Comparison of ENCODE assay signal across 10 mouse cellular contexts in the genomic region with DNA sequence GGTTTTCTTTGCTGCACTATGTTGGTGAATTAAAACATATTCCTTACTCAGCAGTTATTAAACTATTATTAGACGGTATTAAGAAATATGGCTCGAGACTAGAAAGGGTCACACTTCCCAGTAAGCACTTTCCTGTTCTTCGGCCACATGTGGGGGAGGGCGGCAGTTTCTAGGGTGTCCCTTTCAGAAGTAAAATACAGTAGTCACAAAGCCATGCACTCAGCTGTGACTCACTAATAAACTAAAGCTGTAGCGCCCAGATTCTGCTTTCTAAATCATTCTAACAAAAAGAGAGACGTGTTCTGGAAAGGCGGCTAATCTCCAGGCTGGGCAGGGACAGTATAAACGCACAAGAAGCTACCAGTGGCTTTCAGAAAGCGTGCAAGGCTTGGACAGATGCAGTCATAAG. TPM values are rescaled to one million over a fixed set of nuclear protein-coding genes. Genes with fewer than 3 reads are reported as not detected.
A peak's percentile ranks its signal among the peaks of the same experiment; 100 is the strongest.
DNase-seq lines count a peak whose midpoint lies in the region; ATAC-seq and TF ChIP-seq lines count a peak whose summit lies in the region.
"Had no signal": no experiment of that assay in that cellular context is flagged by ENCODE, and none has a peak within 500 bp of the region (broad histone marks: within the 10 kb centered on the region; RNA-seq: fewer than 3 reads in every experiment).

No protein-coding gene starts in this region.

- no peaks in the 10 kb centered on the region for H3K36me3 ChIP-seq in heart, postnatal 0 days (replicated peaks; ENCODE audit: control insufficient read depth, insufficient read depth, low read length)
- no peaks in the 10 kb centered on the region for H3K36me3 ChIP-seq in liver, postnatal 0 days (replicated peaks; ENCODE audit: insufficient read depth, low read length)

- no peak for TF ChIP-seq CTCF in layer of hippocampus, adult 2 months (conservative IDR thresholded peaks at IDR 0.05)
- no peak for TF ChIP-seq CTCF in heart, postnatal 0 days (IDR thresholded peaks at IDR 0.05; ENCODE audit: low read depth)
- no peak for TF ChIP-seq CTCF in liver, postnatal 0 days (IDR thresholded peaks at IDR 0.05; ENCODE audit: low read depth)

- peak overlapping the region; percentile 26; the same call in 1 of the 2 replicates for H3K9ac ChIP-seq in heart, postnatal 0 days (replicated peaks; ENCODE audit: low read depth, low read length)
- peak overlapping the region; percentile 50; the same call in 1 of the 2 replicates for H3K9ac ChIP-seq in liver, postnatal 0 days (replicated peaks)

- H3K27me3 ChIP-seq in heart, postnatal 0 days (ENCODE audit: control insufficient read depth, insufficient read depth, low read length) = no peaks in the 10 kb centered on the region
- H3K27me3 ChIP-seq in liver, postnatal 0 days (ENCODE audit: insufficient read depth, low read length) = no peaks in the 10 kb centered on the region

- 40% methylated on average over 9 of the region's 9 CpGs for WGBS in heart, postnatal 0 days
- 32% methylated on average over 9 of the region's 9 CpGs for WGBS in liver, postnatal 0 days (ENCODE audit: insufficient replicate concordance)

- DNase-seq in adrenal gland, postnatal 36 days = peak; percentile 31 to 59
- DNase-seq in adrenal gland, postnatal 4 days (ENCODE audit: low spot score in 2 of 2) = no peak
- no peak for DNase-seq in layer of hippocampus, adult 2 months (ENCODE audit: low spot score in 2 of 2)
- DNase-seq in layer of hippocampus, adult 8-10 months (ENCODE audit: low spot score in 2 of 2) = no peak
- no peak for DNase-seq in heart, postnatal 0 days (ENCODE audit: low spot score)
- no peak for DNase-seq in liver, postnatal 0 days
- DNase-seq in T-cell, adult 2 months (ENCODE audit: low spot score) = no peak
- DNase-seq in ovary, postnatal 36 days (ENCODE audit: low spot score) = no peak
- DNase-seq: embryo, embryonic 11 days had no signal

- H3K4me1 ChIP-seq in heart, postnatal 0 days (ENCODE audit: control insufficient read depth, insufficient read depth) = peaks cover 19% of the 10 kb centered on the region
- H3K4me1 ChIP-seq in liver, postnatal 0 days (ENCODE audit: insufficient read depth) = peaks cover 42% of the 10 kb centered on the region

- no peaks in the 10 kb centered on the region for H3K9me3 ChIP-seq in heart, postnatal 0 days (replicated peaks; ENCODE audit: control insufficient read depth, low read length)
- no peaks in the 10 kb centered on the region for H3K9me3 ChIP-seq in liver, postnatal 0 days (ENCODE audit: low read length)

- no peak overlapping the region for H3K4me3 ChIP-seq in layer of hippocampus, adult 2 months
- no peak overlapping the region for H3K4me3 ChIP-seq in heart, postnatal 0 days (ENCODE audit: low read depth, low read length)
- H3K4me3 ChIP-seq in liver, postnatal 0 days (ENCODE audit: low read depth, low read length) = no peak overlapping the region

- TF ChIP-seq EP300 in heart, postnatal 0 days (IDR thresholded peaks at IDR 0.05; ENCODE audit: low read depth) = no peak
- TF ChIP-seq EP300 in liver, postnatal 0 days (IDR thresholded peaks at IDR 0.05; ENCODE audit: low read depth) = no peak

- peak overlapping the region; percentile 48; the same call in 1 of the 2 replicates for H3K27ac ChIP-seq in layer of hippocampus, adult 2 months
- peak overlapping the region; percentile 83 for H3K27ac ChIP-seq in heart, postnatal 0 days (ENCODE audit: low read depth)
- H3K27ac ChIP-seq in liver, postnatal 0 days (ENCODE audit: low read depth) = peak overlapping the region; percentile 85

- no peak for ATAC-seq in heart, postnatal 0 days (ENCODE audit: insufficient read depth, low read depth)
- no peak for ATAC-seq in liver, postnatal 0 days
- ATAC-seq: forebrain, embryonic 14.5 days had no signal

- peak overlapping the region; percentile 10; the same call in 1 of the 2 replicates for H3K4me2 ChIP-seq in heart, postnatal 0 days (ENCODE audit: low read depth, low read length)
- H3K4me2 ChIP-seq in liver, postnatal 0 days (ENCODE audit: low read depth, low read length) = peak overlapping the region; percentile 69

RNA-seq across cellular contexts. Expression of a gene that starts 23.3 kb away (rescaled TPM):
- total RNA-seq in adrenal gland, postnatal 36 days (2021) = 10 to 100 TPM; 67.0 to 83.7 TPM
- 10 to 100 TPM; 87.7 to 92.9 TPM for total RNA-seq in adrenal gland, postnatal 4 days (2021)
- 10 to 100 TPM; 42.2 to 45.9 TPM for total RNA-seq in layer of hippocampus, adult 2 months (2021)
- 10 to 100 TPM; 44.9 to 54.0 (median 48.4) TPM for total RNA-seq in layer of hippocampus, adult 8-10 months (2022)
- 32.6 and 42.6 TPM in 2 replicates for total RNA-seq in heart, postnatal 0 days (2014; rRNA removed; ENCODE audit: low replicate concordance)
- polyA plus RNA-seq in heart, postnatal 0 days (2015; fragmentation: Nextera tagmentation; extraction: Ambion mirVana) = 23.7 and 24.0 TPM in 2 replicates
- 16.3 and 16.6 TPM in 2 replicates for polyA plus RNA-seq in liver, postnatal 0 days (2015; fragmentation: Nextera tagmentation; extraction: Ambion mirVana)

RNA-seq across cellular contexts. Expression of a gene that starts 55.8 kb away (rescaled TPM):
- 100 to 1,000 TPM; 202 to 301 TPM for total RNA-seq in adrenal gland, postnatal 36 days (2021)
- total RNA-seq in adrenal gland, postnatal 4 days (2021) = 100 to 1,000 TPM; 115 to 126 TPM
- 1 to 10 TPM; 8.6 to 9.0 TPM for total RNA-seq in layer of hippocampus, adult 2 months (2021)
- total RNA-seq in layer of hippocampus, adult 8-10 months (2022) = 10 to 100 TPM in 3 of 4 experiments, 1 to 10 TPM in 1; 9.6 to 18.3 (median 14.3) TPM
- 44.4 and 63.3 TPM in 2 replicates for total RNA-seq in heart, postnatal 0 days (2014; rRNA removed; ENCODE audit: low replicate concordance)
- polyA plus RNA-seq in heart, postnatal 0 days (2015; fragmentation: Nextera tagmentation; extraction: Ambion mirVana) = 89.0 and 99.4 TPM in 2 replicates
- polyA plus RNA-seq in liver, postnatal 0 days (2015; fragmentation: Nextera tagmentation; extraction: Ambion mirVana) = 25.5 and 26.4 TPM in 2 replicates

Comparison
In these comparisons a context has a peak if more than half of its experiments do, and no peak if none do; other contexts are left out.
1. DNase-seq: peak in adrenal gland, postnatal 36 days (2 of 2); none in adrenal gland, postnatal 4 days (0 of 2), layer of hippocampus, adult 2 months (0 of 2), layer of hippocampus, adult 8-10 months (0 of 2), heart, postnatal 0 days (single experiment), liver, postnatal 0 days (single experiment), T-cell, adult 2 months (single experiment) and ovary, postnatal 36 days (single experiment).
2. Peak in every context shown above with its lines, with median percentiles within 50 percentile points of each other: H3K27ac ChIP-seq.